Mouse (Mus musculus): ENCODE measurements around the gene Pigv. TPM values are rescaled to one million over a fixed set of nuclear protein-coding genes. Genes with fewer than 3 reads are reported as not detected.

Gene Pigv
- polyA plus RNA-seq (2016; fragmentation: Nextera tagmentation; extraction: Ambion mirVana) = 19.7 and 20.4 TPM in 2 replicates

GRCm38 (mm10) chr4:133671881-133672844 is at the start of gene Pigv:
Gene Pigv, minus strand, starts transcription at chr4:133672647.
- Histone ChIP-seq H3K4me2 (replicated peaks) (peak within 1 kb of the TSS; percentile 69), H3K27me3 (no peaks in the 10 kb centered on the region), H3K27ac (peak within 1 kb of the TSS; percentile 99), H3K4me1 (peaks cover 39% of the 10 kb centered on the region), H3K9me3 (no peaks in the 10 kb centered on the region), H3K9ac (peak within 1 kb of the TSS; percentile 63), H3K4me3 (peak within 1 kb of the TSS; percentile 54), H3K36me3 (no peaks in the 10 kb centered on the region; the same call in 1 of the 2 replicates)
- peak; percentile 88 for ATAC-seq (ENCODE audit: insufficient number of reproducible peaks, insufficient read depth, low FRiP score, low TSS enrichment)
- under 1% methylated on average over 76 of the region's 76 CpGs for WGBS

GRCm38 (mm10) chr4:133719791-133720190 is 47.3 kb upstream of the Pigv start:
- peaks cover 75% of the 10 kb centered on the region for H3K36me3 ChIP-seq
- H3K4me2 ChIP-seq (replicated peaks) = no peak overlapping the region
- no peak for ATAC-seq (ENCODE audit: insufficient number of reproducible peaks, insufficient read depth, low FRiP score, low TSS enrichment)
- no peak overlapping the region for H3K27ac ChIP-seq
- no peaks in the 10 kb centered on the region; the same call in 1 of the 2 replicates for H3K4me1 ChIP-seq
- WGBS = 90% methylated on average over 3 of the region's 3 CpGs
- no peaks in the 10 kb centered on the region for H3K9me3 ChIP-seq
- H3K4me3 ChIP-seq = no peak overlapping the region
- H3K9ac ChIP-seq = no peak overlapping the region
- H3K27me3 ChIP-seq = no peaks in the 10 kb centered on the region

- Histone ChIP-seq H3K4me1 (peaks cover 11% of the 10 kb centered on the region), H3K9me3 (no peaks in the 10 kb centered on the region), H3K36me3 (peaks cover 64% of the 10 kb centered on the region), H3K27me3 (no peaks in the 10 kb centered on the region), H3K9ac (no peak overlapping the region), H3K4me3 (no peak overlapping the region), H3K27ac (no peak overlapping the region), H3K4me2 (replicated peaks) (no peak overlapping the region)
- 87% methylated on average over 5 of the region's 5 CpGs for WGBS
- no peak for ATAC-seq (ENCODE audit: insufficient number of reproducible peaks, insufficient read depth, low FRiP score, low TSS enrichment)
Observed at GRCm38 (mm10) chr4:133712755-133713154, 40.3 kb upstream of the Pigv start.

GRCm38 (mm10) chr4:133711307-133712076 is 39.0 kb upstream of the Pigv start:
- WGBS = 85% methylated on average over 6 of the region's 6 CpGs
- no peak overlapping the region for H3K27ac ChIP-seq
- no peak overlapping the region for H3K4me2 ChIP-seq (replicated peaks)

GRCm38 (mm10) chr4:133709395-133709794 is 36.9 kb upstream of the Pigv start:
- Histone ChIP-seq H3K4me2 (replicated peaks) (no peak overlapping the region), H3K4me3 (no peak overlapping the region), H3K4me1 (peaks cover 24% of the 10 kb centered on the region), H3K36me3 (peaks cover 57% of the 10 kb centered on the region), H3K27ac (no peak overlapping the region), H3K9me3 (no peaks in the 10 kb centered on the region), H3K9ac (no peak overlapping the region), H3K27me3 (no peaks in the 10 kb centered on the region)
- no peak for ATAC-seq (ENCODE audit: insufficient number of reproducible peaks, insufficient read depth, low FRiP score, low TSS enrichment)
- WGBS = 59% methylated on average over 2 of the region's 2 CpGs

More at GRCm38 (mm10) chr4:133711307-133712076, 39.0 kb upstream of the Pigv start:
- no peak for ATAC-seq (ENCODE audit: insufficient number of reproducible peaks, insufficient read depth, low FRiP score, low TSS enrichment)
- Histone ChIP-seq H3K9me3 (no peaks in the 10 kb centered on the region), H3K27me3 (no peaks in the 10 kb centered on the region), H3K9ac (no peak overlapping the region), H3K36me3 (peaks cover 62% of the 10 kb centered on the region), H3K4me1 (peaks cover 24% of the 10 kb centered on the region), H3K4me3 (no peak overlapping the region)

- H3K27ac ChIP-seq = peak overlapping the region; percentile 50
- H3K4me3 ChIP-seq = no peak overlapping the region
- no peak overlapping the region for H3K4me2 ChIP-seq (replicated peaks)
- no peaks in the 10 kb centered on the region for H3K27me3 ChIP-seq
- H3K36me3 ChIP-seq = peaks cover 53% of the 10 kb centered on the region
- no peaks in the 10 kb centered on the region for H3K9me3 ChIP-seq
- H3K9ac ChIP-seq = no peak overlapping the region
- peaks cover 24% of the 10 kb centered on the region for H3K4me1 ChIP-seq
- no peak for ATAC-seq (ENCODE audit: insufficient number of reproducible peaks, insufficient read depth, low FRiP score, low TSS enrichment)
- 64% methylated on average over 1 of the region's 1 CpGs for WGBS
Observed at GRCm38 (mm10) chr4:133707464-133707863, 35.0 kb upstream of the Pigv start.

- no peaks in the 10 kb centered on the region for H3K9me3 ChIP-seq
Observed at GRCm38 (mm10) chr4:133706956-133707355, 34.5 kb upstream of the Pigv start.

GRCm38 (mm10) chr4:133705062-133705461 is 32.6 kb upstream of the Pigv start:
- Histone ChIP-seq H3K9me3 (no peaks in the 10 kb centered on the region), H3K27ac (no peak overlapping the region), H3K9ac (no peak overlapping the region), H3K27me3 (no peaks in the 10 kb centered on the region), H3K4me3 (no peak overlapping the region), H3K36me3 (peaks cover 60% of the 10 kb centered on the region), H3K4me1 (peaks cover 24% of the 10 kb centered on the region), H3K4me2 (replicated peaks) (no peak overlapping the region)
- WGBS = 97% methylated on average over 4 of the region's 4 CpGs
- ATAC-seq (ENCODE audit: insufficient number of reproducible peaks, insufficient read depth, low FRiP score, low TSS enrichment) = no peak

More at GRCm38 (mm10) chr4:133706956-133707355, 34.5 kb upstream of the Pigv start:
- no peak overlapping the region for H3K4me2 ChIP-seq (replicated peaks)
- peaks cover 24% of the 10 kb centered on the region for H3K4me1 ChIP-seq
- ATAC-seq (ENCODE audit: insufficient number of reproducible peaks, insufficient read depth, low FRiP score, low TSS enrichment) = no peak
- H3K9ac ChIP-seq = no peak overlapping the region
- no peaks in the 10 kb centered on the region for H3K27me3 ChIP-seq
- H3K4me3 ChIP-seq = no peak overlapping the region
- 38% methylated on average over 8 of the region's 8 CpGs for WGBS
- H3K27ac ChIP-seq = peak overlapping the region; percentile 50
- H3K36me3 ChIP-seq = peaks cover 55% of the 10 kb centered on the region

- Histone ChIP-seq H3K27me3 (no peaks in the 10 kb centered on the region), H3K9me3 (no peaks in the 10 kb centered on the region), H3K36me3 (peaks cover 55% of the 10 kb centered on the region), H3K4me3 (no peak overlapping the region), H3K9ac (no peak overlapping the region), H3K4me2 (replicated peaks) (no peak overlapping the region), H3K27ac (no peak overlapping the region), H3K4me1 (no peaks in the 10 kb centered on the region)
- WGBS = 87% methylated on average over 11 of the region's 11 CpGs
- ATAC-seq (ENCODE audit: insufficient number of reproducible peaks, insufficient read depth, low FRiP score, low TSS enrichment) = no peak
Observed at GRCm38 (mm10) chr4:133700905-133701368, 28.5 kb upstream of the Pigv start.

GRCm38 (mm10) chr4:133695363-133695762 is 22.9 kb upstream of the Pigv start:
- WGBS = 76% methylated on average over 3 of the region's 3 CpGs
- Histone ChIP-seq H3K36me3 (peaks cover 74% of the 10 kb centered on the region), H3K27ac (no peak overlapping the region), H3K4me1 (peaks cover 9% of the 10 kb centered on the region; the same call in 1 of the 2 replicates), H3K4me3 (no peak overlapping the region), H3K4me2 (replicated peaks) (no peak overlapping the region), H3K9me3 (no peaks in the 10 kb centered on the region), H3K9ac (no peak overlapping the region), H3K27me3 (no peaks in the 10 kb centered on the region)
- ATAC-seq (ENCODE audit: insufficient number of reproducible peaks, insufficient read depth, low FRiP score, low TSS enrichment) = no peak

- H3K4me1 ChIP-seq = peaks cover 9% of the 10 kb centered on the region; the same call in 1 of the 2 replicates
- no peaks in the 10 kb centered on the region for H3K27me3 ChIP-seq
- ATAC-seq (ENCODE audit: insufficient number of reproducible peaks, insufficient read depth, low FRiP score, low TSS enrichment) = no peak
- H3K4me3 ChIP-seq = no peak overlapping the region
- H3K27ac ChIP-seq = peak overlapping the region; percentile 23; the same call in 1 of the 2 replicates
- 33% methylated on average over 5 of the region's 5 CpGs for WGBS
- peaks cover 100% of the 10 kb centered on the region for H3K36me3 ChIP-seq
- no peak overlapping the region for H3K9ac ChIP-seq
- no peak overlapping the region for H3K4me2 ChIP-seq (replicated peaks)
- no peaks in the 10 kb centered on the region for H3K9me3 ChIP-seq
Observed at GRCm38 (mm10) chr4:133690252-133690651, 17.8 kb upstream of the Pigv start.
